Mouse (Mus musculus) intestine, postnatal 0 days (tissue): ENCODE results near the gene Tamm41. TPM values are rescaled to one million over a fixed set of nuclear protein-coding genes. Genes with fewer than 3 reads are reported as not detected.

Experiments
- ATAC-seq: fragments of 200-750 bp; cut with Nextera tagmentation; 2 replicates; pipeline ENCODE4 v1.8.0; 2017; ENCODE audit warnings: mild to moderate bottlenecking, moderate TSS enrichment, moderate library complexity
- H3K27ac ChIP-seq: fragments of 300-500 bp; sonication (generic); 2 replicates; pipeline ENCODE4 v1.5.1; 2014; ENCODE audit warnings: mild to moderate bottlenecking, low read depth, low read length, moderate library complexity
- H3K27me3 ChIP-seq: fragments of 300-500 bp; sonication (generic); replicated peaks from 2 replicates; pipeline ENCODE4 v1.6.1; 2014; ENCODE audit warnings: low read length, mixed read lengths; ENCODE audit not compliant: control insufficient read depth, insufficient read depth
- H3K36me3 ChIP-seq: fragments of 300-500 bp; sonication (generic); 2 replicates; pipeline ENCODE4 v1.6.1; 2014; ENCODE audit warnings: mild to moderate bottlenecking, moderate library complexity; ENCODE audit not compliant: control insufficient read depth, insufficient read depth
- H3K4me1 ChIP-seq: fragments of 300-500 bp; sonication (generic); replicated peaks from 2 replicates; pipeline ENCODE4 v1.6.1; 2014; ENCODE audit warnings: antibody characterized with exemption, low read length, mixed read lengths; ENCODE audit not compliant: control insufficient read depth, insufficient read depth
- H3K4me2 ChIP-seq: fragments of 300-500 bp; sonication (generic); replicated peaks from 2 replicates; pipeline ENCODE4 v1.6.1; 2014; ENCODE audit warnings: low read depth, mild to moderate bottlenecking, moderate library complexity
- H3K4me3 ChIP-seq: fragments of 300-500 bp; sonication (generic); 2 replicates; pipeline ENCODE4 v1.5.1; 2014; ENCODE audit warnings: low read depth, low read length
- H3K9ac ChIP-seq: fragments of 300-500 bp; sonication (generic); 2 replicates; pipeline ENCODE4 v1.6.1; 2014; ENCODE audit warnings: mild to moderate bottlenecking, low read depth, low read length
- H3K9me3 ChIP-seq: fragments of 300-500 bp; sonication (generic); 2 replicates; pipeline ENCODE4 v1.6.1; 2016; ENCODE audit warnings: mixed run types; ENCODE audit not compliant: control insufficient read depth
- CTCF ChIP-seq: sonication (generic); IDR thresholded peaks from 2 replicates; pipeline ENCODE4 v1.5.1; 2016; ENCODE audit warnings: low read depth, mild to moderate bottlenecking, control low read depth, antibody characterized with exemption, moderate library complexity
- WGBS: fragments of 180-500 bp; shearing (Covaris S2); extraction: QIAGEN DNeasy Blood & Tissue Kit; methylation state at CpG from one replicate; pipeline ENCODE4 v1.1.7; 2014; 5-methylcytosine and 5-hydroxymethylcytosine counted together
- polyA plus RNA-seq: library from polyadenylated mRNA; unstranded; fragments of >200 nt; fragmentation: Nextera tagmentation; extraction: Ambion mirVana; gene quantifications from 2 replicates; pipeline ENCODE4 v1.2.1, GENCODE M21; 2015

Tamm41 gene
- polyA plus RNA-seq, 1 experiment from 2014 or later = 42.6 TPM

- no peak for TF ChIP-seq CTCF
- Histone ChIP-seq H3K4me2 (no peak overlapping the region), H3K4me1 (no peaks in the 10 kb centered on the region), H3K9ac (no peak overlapping the region), H3K27me3 (no peaks in the 10 kb centered on the region; the same call in 1 of the 2 replicates), H3K9me3 (no peaks in the 10 kb centered on the region), H3K36me3 (no peaks in the 10 kb centered on the region), H3K27ac (no peak overlapping the region), H3K4me3 (no peak overlapping the region)
- no peak for ATAC-seq
- 35% methylated on average over 2 of the region's 2 CpGs for WGBS
Measured at GRCm38 (mm10) chr6:115047816-115048215, 10.1 kb upstream of the Tamm41 start.

DNA sequence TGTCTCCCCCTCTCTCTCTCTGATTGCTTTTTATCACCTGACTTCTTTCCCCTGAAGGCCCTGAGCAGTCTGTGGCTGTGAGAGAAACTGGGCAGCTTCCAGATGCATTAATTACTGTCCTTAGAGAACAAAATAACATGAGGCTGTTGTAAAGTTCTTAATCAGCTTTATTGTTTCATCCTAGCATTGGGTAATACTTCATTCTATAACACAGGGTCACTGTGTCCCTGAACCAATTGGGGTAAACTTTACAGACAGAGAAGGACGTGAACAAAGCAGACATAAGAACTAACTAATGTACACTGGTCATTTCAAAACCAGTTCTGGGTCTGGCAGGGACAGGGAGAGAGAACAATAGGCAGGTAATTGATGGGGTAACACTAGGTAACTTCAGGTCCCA, 8.4 kb upstream of the Tamm41 start:
- no peak overlapping the region for H3K9ac ChIP-seq
- no peak for ATAC-seq

GRCm38 (mm10) chr6:115044709-115045108, 7.0 kb upstream of the Tamm41 start:
- 65% methylated on average over 1 of the region's 1 CpGs for WGBS
- peak; percentile 67 for TF ChIP-seq CTCF
- Histone ChIP-seq H3K9ac (no peak overlapping the region), H3K27me3 (no peaks in the 10 kb centered on the region; the same call in 1 of the 2 replicates), H3K4me2 (no peak overlapping the region), H3K9me3 (no peaks in the 10 kb centered on the region), H3K4me1 (0 out of 2 replicates have a peak, but pooled peaks cover 4% of the 10 kb centered on the region), H3K27ac (no peak overlapping the region), H3K4me3 (no peak overlapping the region), H3K36me3 (no peaks in the 10 kb centered on the region)
- ATAC-seq = no peak

More for the DNA sequence above, 8.4 kb upstream of the Tamm41 start:
- 0 out of 2 replicates have a peak, but pooled peaks cover 4% of the 10 kb centered on the region for H3K4me1 ChIP-seq
- H3K36me3 ChIP-seq = no peaks in the 10 kb centered on the region
- no peaks in the 10 kb centered on the region for H3K9me3 ChIP-seq
- H3K27me3 ChIP-seq = no peaks in the 10 kb centered on the region; the same call in 1 of the 2 replicates
- no peak overlapping the region for H3K4me2 ChIP-seq
- TF ChIP-seq CTCF = no peak
- H3K27ac ChIP-seq = no peak overlapping the region
- WGBS = 66% methylated on average over 1 of the region's 1 CpGs
- no peak overlapping the region for H3K4me3 ChIP-seq

DNA sequence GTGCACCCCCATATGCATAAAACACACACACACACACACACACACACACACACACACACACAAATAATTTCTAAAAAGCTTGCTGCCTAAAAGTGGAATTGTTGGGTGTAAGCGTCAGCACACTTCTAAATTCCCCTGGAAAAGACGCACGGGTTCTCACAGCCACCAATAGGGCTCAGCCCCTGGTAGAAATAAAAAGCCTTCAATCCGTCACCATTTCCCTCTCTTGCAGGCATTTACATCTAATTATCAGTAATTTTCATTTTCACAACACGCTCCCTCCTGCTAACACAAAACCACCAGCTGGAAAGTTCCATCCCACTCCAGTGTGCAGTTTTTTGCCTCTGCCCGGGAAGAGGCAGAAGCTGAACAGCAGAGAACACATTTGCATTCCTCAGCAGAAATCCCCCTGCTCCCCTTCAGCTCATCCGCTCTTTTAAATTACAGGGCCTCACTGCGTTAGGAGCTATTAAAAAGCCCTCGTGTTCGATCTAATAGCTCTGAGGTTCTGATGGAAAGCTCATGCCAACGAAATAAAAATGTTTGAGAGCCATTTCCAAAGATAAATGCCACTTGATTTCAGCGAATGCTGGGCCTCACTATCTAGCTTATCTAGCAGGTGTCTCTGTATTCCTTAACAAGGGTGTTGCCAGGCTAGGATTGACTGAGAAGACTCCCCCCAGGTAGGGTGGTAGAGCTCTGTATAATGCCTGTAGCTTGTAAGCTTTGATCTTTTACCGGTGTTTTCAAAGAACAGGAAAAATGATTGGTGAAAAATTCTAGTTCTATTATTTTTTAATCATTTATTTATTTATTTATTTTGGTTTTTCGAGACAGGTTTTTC, 6.2 kb upstream of the Tamm41 start:
- Histone ChIP-seq H3K9me3 (no peaks in the 10 kb centered on the region), H3K27ac (no peak overlapping the region), H3K4me1 (0 out of 2 replicates have a peak, but pooled peaks cover 4% of the 10 kb centered on the region), H3K27me3 (no peaks in the 10 kb centered on the region; the same call in 1 of the 2 replicates), H3K4me2 (no peak overlapping the region), H3K36me3 (no peaks in the 10 kb centered on the region), H3K9ac (no peak overlapping the region), H3K4me3 (no peak overlapping the region)
- no peak for TF ChIP-seq CTCF
- no peak for ATAC-seq
- 71% methylated on average over 14 of the region's 14 CpGs for WGBS

- Histone ChIP-seq H3K27ac (no peak overlapping the region), H3K9me3 (no peaks in the 10 kb centered on the region), H3K36me3 (no peaks in the 10 kb centered on the region), H3K4me2 (no peak overlapping the region), H3K9ac (no peak overlapping the region), H3K4me1 (0 out of 2 replicates have a peak, but pooled peaks cover 4% of the 10 kb centered on the region), H3K4me3 (no peak overlapping the region), H3K27me3 (no peaks in the 10 kb centered on the region)
- ATAC-seq = no peak
- 13% methylated on average over 10 of the region's 10 CpGs for WGBS
- TF ChIP-seq CTCF = no peak
Measured at GRCm38 (mm10) chr6:115042609-115043008, 4.9 kb upstream of the Tamm41 start.

- no peak overlapping the region for H3K9ac ChIP-seq
- no peak overlapping the region for H3K4me3 ChIP-seq
- no peak for ATAC-seq
- H3K27ac ChIP-seq = no peak overlapping the region
- no peak for TF ChIP-seq CTCF
- no peaks in the 10 kb centered on the region for H3K9me3 ChIP-seq
- no peaks in the 10 kb centered on the region for H3K27me3 ChIP-seq
- 90% methylated on average over 5 of the region's 5 CpGs for WGBS
- H3K4me2 ChIP-seq = no peak overlapping the region
- peaks cover 26% of the 10 kb centered on the region for H3K36me3 ChIP-seq
- peaks cover 6% of the 10 kb centered on the region; the same call in 1 of the 2 replicates for H3K4me1 ChIP-seq
Measured at GRCm38 (mm10) chr6:115033441-115033840, 4.2 kb downstream of the Tamm41 start.
